Mouse (Mus musculus) mesoderm, embryonic 11.5 days (tissue): ENCODE measurements around the gene Tmem175.
"Not testable (repeated sequence)": the region's sequence is repeated elsewhere in the genome, so short reads cannot be mapped to it uniquely, and the experiment has no call there.

Experiments
- DNase-seq: peaks from one replicate; pipeline ENCODE4 v3.0.0-alpha.2; 2012; ENCODE audit warnings: low read depth, low spot score

The Tmem175 gene

DNA sequence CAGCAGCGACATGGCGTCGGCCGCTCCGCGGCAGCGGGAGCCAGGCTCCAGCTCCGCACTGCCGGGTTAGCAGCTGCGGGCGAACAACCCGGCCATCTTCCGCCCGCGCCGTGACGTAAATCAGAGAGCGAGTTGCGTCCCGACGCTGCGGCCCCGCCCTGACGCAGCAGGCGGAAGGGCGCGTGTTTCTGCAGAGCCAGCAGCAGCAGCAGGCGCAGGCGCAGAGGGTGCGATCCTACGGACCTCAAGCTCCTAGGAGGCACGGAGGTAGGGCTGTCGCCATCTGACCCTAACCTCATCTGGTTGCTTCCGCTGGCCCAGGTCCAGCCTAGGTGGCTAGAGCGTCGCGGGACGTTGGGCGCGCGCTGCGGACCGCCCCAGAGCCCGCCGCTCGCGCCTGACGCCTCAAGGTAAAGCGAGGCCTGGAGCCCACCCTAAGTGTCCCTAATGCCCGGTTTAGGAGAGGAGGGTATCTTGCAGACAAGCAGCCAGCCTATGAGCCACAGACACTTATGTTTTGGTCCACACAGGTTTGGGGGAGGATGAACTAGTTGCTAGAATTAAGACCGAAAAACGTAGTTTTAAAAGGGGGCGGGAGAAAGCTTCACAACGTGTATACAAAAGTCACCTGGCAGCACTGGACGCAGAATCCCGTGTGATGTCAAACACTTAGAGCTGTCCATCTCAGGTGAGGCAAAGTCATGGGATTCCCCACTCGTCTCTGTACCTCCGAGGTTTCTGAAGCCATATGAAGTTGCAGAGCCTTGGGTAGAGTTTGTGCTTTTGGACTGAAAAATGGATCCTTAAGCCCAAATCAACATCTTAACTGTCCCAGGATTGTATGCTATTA, at the start of gene Tmem175, which contains the start of gene Gak:
Tmem175 (plus strand) TSS at position 137 of the 850 bp plus-strand sequence.
Gak (minus strand) TSS at position 122 of the 850 bp plus-strand sequence.
- peak; percentile 96 for DNase-seq

DNA sequence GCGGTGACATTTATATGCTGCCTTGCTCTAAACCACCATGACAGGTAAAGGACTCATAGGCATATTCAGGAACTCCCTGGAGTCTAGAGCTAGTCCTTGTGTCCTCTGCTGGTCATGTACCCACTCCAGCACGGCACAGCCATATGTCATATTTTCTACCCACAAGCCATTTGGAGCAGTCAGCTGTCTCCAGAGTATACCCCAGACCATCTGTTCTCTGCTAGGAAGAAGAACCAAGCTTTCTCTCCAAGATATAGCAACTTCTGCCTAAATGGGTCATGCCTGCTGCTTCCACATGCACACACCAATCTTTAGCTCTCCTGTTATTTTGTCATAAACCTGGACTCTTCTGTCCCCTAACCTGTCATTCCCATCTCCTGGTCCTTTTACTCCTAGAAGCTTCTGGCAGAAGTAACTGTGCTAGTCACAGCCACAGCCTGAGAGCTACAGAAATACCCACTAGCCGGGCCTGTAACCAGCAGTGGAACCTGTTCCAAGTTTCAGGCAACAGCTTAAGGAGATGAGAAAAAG, 48.1 kb upstream of the Tmem175 start:
- no peak for DNase-seq

DNA sequence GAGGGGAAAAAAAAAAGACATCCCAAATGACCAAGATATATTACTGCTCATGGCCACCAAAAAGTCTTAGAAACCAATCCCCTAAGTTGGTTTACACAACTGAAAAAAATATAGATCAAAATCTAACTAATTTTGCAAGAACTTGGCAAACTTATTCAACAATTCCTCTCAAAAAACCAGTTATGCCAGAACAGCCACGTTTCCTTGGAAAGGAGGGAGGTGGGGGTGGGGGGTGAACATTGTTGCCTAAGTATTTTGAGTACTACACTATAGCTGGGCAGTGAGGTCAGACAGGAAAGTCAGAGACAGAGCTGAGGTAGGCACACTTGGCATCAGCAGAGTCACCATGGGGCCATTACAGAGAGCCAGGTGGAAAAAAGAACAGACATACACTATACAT, 29.6 kb upstream of the Tmem175 start:
- DNase-seq, result no peak

DNA sequence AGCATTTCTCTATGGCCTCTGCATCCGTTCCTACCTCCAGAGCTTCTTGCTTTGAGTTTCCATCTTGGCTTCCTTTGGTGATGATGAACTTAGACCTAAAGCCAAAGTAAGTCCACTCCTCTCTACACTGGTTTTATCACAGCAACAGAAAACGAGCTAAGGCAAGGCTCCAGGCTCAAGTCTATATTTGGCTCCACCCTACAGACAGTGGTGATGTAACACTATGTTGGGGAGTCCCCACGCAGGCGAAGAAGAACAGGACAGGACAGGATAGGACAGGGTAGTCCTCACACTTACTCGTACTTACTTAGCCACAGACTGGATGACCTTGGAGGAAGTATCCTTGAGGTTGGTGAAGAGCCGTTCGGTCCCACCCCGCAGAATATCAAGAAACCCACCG, 27.0 kb upstream of the Tmem175 start:
- no peak for DNase-seq

DNA sequence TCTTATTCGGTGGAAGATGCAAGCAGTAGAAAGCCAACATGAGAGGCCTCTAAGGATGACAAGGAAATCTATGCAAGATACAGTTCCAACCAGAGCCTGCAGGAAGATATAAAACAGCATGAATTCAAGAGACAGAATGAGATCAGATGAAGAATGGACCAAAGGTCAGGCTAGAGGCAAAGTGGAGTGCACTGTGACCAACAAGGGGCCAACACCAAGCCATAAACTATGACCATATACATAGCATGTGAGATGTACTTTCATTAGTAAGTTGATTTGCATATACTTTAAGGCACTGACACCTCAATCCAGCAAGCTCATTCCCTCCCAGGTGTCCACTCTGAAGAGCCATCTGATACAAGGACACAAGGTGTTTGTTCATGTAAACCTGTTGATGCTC, 19.1 kb upstream of the Tmem175 start:
- DNase-seq, result no peak

DNA sequence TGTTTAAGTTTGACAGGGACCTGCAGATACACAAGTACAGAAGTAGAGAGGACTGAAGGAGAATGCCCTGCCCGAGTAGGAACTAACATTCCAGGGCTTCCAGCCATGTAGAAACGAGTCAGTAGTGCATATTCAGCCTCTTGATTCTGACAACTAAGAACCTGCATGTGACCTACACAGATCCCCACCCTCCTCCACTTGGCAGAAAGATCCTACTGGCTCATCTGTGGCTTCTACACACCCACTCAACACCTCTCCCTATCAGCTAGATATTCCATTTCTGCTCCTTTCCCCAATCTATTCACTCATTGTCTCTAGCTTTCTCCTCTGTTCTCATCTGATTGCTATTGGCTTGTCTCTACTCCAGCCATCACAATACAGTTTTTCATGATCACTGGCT, 7.7 kb upstream of the Tmem175 start:
- no peak for DNase-seq

DNA sequence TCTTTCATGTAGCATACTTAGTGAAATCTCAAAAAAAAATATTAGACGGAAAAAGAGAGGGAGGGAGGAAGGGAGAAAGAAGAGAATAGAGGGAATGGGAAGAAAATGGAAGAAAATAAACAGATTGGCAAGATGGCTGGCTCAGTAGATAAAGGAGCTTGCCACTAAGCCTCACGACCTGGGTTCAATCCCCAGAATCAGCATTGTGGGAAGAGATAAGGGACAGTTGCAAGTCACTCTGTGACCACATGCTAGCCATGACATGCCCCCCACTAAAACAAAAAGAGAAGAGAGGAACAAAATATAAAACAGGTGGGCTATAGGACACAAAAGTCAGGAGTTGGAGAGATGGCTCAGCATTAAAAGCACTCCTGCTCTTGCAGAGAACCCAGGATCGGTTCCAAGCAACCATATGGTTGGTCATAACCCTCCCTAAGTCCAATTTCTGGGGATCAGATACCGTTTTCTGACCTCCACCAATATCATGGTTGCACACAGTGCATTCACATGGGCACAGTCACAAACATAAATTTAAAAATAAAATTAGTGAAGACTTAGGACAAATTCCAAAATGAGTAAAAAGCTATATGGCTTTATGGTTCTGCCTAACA, 3.4 kb upstream of the Tmem175 start:
- DNase-seq, result no peak

DNA sequence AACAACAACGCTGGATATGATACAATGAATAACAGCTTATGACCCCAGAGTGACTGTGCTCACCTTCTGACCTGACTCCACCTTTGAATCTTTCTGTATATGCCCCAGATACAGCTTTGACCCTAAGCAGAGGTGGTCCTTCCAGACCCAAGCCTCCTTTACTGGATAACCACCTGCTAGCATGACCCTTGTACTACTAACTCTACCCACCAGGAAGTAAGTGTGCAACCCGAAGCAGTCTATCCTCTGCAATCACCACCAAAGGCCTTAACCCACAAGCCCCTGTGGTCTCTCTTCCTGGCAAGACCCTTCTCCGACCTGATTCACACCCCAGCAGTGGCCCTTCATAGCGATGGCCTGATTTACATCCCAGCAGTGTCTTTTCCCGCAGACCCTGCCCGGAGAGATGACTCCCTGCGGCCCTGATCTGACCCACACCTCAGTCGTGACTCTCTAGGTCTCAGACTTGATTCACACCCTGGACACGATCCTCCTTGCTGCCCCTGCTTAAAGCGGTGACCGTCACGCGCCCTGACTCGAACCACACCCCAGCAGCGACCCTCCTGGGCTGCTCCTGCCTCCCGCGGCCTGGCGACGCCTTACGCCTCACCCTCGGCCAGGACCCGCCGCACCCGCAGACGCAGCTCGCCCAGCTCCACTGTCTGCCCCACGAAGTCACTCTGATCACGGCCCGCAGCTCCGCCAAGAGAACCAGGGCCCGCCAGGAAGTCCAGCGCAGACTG, 508 bp upstream of the Tmem175 start:
- DNase-seq, result no peak

DNA sequence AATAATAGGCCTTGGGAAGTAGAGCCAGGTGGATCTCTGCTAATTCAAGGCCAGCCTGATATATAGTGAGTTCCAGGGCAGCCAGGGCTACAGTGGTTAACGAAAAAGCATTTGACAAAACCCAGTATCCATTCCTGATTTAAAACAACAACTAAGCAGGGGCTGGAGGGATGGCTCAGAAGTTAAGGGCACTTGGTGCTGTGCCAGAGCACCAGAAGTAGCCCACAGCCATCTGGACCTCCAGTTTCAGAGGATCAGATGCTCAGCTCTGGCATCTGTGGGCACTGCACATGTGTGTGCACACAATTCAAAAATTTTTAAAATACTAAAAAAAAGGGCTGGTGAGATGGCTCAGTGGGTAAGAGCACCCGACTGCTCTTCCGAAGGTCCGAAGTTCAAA, 4.1 kb downstream of the Tmem175 start:
- no peak for DNase-seq

DNA sequence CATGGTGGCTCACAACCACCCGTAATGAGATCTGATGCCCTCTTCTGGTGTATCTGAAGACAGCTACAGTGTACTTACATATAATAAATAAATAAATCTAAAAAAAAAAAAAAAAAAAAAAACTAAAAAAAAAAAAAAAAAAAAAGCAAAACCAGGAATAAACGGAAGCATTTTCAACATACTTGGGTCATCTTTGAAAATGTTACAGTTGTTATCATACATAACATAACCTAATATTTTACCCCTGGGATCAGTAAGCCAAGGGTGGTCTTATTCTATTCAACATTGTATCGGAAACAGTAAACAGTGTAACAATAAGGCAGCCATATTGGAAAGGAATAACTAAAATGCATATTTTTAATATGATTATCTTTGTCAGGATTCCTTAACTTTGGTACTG, 4.5 kb downstream of the Tmem175 start:
- not testable (repeated sequence) for DNase-seq

DNA sequence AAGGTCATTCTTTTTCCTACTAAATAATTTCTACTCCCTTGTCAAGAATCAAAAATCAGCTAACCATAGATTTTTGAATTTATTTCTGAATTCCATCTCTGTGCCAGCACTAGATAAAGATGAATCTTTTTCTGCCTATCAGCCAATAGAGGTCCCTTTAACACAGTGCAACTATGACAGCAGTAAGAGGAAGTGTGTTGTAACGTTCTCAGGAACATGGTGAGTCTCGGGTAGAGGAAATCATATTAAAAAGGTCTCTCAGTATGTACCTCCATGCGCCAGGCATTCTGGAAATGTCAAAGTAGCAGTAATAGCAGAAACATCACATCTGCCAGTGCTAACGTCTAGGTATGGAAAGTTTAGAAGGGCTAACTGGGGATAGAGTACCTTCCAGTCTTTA, 6.6 kb downstream of the Tmem175 start:
- no peak for DNase-seq

DNA sequence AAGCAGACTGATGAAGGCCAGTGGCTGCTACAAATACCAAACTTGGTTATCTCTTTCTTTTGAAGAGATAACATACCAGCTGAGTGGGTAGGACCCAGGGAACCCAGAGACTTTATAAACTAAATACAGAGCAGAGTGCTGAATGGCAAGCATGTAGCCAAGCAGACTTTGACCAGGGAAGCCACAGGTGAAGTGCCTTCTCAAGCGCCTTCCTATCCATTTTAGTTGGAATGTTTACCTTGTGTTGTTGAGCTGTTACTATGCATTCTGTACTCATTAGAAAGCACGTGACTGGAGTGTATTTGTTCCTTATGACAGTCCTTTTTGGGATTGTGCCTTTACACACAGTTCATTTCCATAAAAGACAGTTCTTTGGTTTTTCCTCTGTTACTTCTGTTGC, 14.1 kb downstream of the Tmem175 start:
- DNase-seq, result no peak

DNA sequence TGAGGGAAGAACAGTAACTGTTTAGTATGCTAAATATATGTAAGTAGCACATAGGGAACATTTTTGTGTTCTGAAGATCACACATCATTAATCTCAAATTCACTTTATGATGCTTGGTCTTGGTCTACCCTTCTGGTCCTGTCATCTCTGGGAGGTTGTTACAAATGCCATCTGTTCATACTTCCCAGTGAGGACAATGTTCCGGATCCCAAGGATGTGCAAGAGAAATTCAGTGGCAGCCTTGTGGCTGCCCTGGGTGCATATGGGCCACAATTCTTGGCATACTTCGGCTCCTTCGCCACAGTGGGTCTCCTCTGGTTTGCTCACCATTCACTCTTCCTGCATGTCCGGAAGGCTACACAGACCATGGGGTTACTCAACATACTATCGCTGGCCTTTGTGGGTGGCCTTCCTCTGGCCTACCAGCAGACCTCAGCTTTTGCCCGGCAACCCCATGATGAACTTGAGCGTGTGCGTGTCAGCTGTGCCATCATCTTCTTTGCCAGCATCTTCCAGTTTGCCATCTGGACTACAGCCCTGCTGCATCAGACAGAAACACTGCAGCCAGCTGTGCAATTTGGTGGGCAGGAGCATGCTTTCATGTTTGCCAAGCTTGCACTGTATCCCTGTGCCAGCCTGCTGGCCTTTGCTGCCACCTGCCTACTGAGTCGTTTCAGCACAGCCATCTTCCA, 16.2 kb downstream of the Tmem175 start:
- no peak for DNase-seq

DNA sequence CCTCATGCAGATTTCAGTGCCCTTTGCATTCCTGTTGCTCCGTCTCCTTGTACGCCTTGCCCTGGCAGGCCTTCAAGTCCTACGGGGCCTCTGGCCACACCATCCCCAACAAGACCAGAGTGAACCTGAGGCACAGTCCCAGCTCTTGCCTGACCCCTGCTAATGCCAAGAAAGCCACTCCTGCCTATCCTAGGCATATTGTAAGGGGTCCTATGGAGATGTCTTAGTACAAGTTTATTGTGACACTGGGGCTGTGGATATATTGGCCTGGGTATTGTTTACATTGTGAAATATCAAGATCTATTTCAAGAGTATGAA, 16.7 kb downstream of the Tmem175 start:
- DNase-seq, result no peak

DNA sequence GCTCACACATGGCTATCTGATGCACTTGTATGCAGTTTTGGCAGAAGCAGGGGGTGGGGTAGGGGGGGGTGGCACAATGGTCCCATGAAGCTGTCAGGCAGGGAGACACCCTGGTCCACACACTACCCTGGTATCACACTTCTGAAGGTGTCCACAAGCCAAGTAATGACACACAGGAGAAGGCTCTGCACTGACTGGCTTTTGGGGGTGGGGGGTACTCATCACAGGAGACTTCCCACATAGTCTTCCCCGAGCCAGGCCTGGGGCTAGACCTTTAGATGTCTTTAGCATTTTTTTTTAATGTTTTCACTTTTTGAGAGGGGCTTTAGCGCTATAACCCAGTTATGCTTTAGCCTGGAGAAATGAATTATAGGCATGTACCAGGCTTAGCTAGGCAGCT, 17.7 kb downstream of the Tmem175 start:
- DNase-seq, result no peak

DNA sequence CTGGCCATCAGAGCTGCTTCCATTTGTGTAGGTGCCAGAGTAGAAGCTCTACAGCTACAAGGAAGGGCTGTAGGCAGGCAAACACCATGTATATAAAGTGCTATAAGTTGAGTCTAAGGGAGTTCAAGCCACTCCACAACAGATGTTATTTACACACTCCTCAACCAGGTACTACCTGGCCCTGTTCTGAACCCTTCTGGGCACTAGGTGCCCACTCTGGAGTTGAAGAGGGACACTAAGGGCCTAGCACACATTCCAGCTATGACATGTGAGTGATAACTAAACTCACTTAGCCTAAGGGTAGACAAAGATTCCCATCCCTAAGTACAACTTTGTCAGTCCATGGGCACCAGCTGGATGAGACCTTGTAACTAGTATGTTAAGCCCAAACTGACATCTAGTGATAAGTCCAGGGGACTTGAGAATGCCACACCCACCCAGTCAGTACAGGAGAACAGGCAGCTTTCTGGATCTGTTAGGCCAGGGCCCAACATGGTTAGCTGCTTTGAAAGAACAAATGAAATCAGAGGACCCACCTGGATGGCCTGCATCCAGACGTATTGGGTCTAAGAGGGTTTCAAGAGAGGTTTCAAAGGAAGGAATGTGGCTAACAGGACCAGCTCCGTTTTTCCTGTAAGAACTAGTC, 18.4 kb downstream of the Tmem175 start:
- no peak for DNase-seq

DNA sequence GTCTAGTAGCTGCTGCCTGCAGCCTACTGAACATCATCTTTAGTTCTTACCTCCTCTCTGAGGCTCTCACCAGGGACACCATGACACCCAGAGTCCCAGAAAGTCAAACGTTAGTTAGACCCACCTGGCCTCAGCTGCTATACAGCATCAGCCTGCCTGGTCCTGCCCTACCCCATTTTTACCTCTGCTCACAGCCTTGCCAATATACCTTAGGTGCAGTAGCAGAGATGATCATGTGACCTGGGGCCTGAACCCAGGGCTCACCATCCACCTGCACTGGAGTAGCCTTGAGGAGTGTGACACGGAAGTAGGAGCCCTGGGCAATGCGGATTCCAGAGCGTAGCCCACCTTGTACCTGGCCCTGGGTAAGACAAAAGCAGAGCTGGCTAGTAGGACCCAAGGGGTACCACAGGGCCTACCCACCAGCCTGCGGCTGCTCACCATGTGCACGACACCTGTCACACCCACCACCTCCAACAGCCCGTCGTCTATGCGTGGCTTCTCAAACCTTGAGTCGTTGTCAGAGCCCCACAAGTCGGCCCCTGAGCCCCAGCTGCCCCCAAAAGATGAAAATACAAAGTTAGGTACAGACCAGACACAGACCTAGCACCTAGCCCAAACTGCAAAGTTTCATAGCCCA, 19.5 kb downstream of the Tmem175 start:
- DNase-seq, result no peak

DNA sequence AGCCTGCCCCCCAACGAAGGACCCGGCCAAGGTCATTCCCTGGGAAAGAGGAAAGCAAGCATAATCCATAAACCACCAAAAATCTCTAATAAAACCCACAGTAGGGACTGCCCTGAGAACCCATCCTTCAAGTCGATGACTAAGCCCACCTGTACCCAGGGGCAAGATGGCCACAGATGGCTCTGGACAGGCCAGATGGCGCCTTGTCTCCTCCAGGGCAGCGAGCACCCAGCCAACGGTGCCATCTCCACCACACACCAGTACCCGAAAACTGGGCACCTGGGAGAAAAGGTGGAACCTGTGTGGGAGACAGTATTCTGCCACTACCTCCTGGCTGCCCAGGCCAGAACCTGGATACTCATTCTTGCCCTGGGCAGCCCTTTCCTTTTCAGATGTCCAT, 20.8 kb downstream of the Tmem175 start:
- no peak for DNase-seq

DNA sequence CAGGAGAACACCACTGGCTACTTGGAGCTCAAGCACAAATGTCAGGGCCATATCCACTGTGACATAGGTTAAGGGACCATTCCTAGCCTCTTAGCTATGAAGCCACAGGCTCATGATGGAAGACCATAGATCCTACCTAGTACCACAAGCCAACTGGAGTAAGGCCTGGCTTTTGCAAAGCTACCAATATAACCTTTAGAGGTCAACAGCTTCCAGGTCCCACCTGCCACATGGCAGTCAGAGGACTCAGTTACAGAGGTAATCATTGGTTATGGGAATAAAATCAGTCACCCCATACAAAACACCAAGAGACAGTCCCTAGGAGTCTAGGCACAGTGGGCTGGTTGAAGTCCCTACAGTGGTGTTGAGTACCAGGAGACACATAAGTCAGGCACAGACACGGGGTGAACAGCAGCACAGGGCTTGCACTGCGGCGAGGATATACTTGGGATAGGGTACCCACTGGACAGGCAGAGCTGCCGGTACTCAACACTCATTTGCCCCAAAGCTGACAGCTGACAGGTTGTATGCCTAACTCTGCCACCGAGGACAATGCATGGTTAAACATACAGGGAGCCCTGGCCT, 21.7 kb downstream of the Tmem175 start:
- DNase-seq, result no peak

DNA sequence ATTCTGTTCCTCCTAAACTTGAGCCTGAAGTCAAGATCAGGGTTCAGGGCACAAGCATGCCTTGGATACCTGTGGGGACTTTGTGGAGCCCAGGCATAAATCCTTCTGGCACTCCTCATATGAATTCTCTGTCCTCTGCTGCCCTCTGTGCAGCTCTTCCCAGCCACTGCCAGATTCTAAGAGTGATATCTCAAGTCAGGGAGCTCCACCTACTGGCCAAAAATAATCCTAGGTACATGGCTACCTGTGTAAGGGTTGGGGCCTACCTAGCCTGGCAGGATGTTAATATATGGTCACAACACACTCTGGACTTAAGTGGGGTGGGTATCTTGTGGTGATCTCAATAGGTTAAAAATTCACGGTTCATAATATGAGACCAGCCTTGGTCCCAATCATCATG, 22.3 kb downstream of the Tmem175 start:
- DNase-seq, result peak; percentile 53
